Mouse (Mus musculus) gastrocnemius, postnatal 14 days (tissue): Measurements from ENCODE around the gene Ano9. TPM values are rescaled to one million over a fixed set of nuclear protein-coding genes. Genes with fewer than 3 reads are reported as not detected.

ENCODE experiments used
- DNase-seq: peaks from one replicate; pipeline ENCODE4 v3.0.0; 2021; ENCODE audit warnings: mixed read lengths
- intact Hi-C: fragments of 180-260 bp; cut with DNase I; formaldehyde crosslinking; loops from one replicate; pipeline ENCODE4 v1.15.1; 2025; ENCODE audit warnings: low total_unique reads
- total RNA-seq, 2 experiments: library from RNA; stranded (reverse); gene quantifications; 2 replicates each; pipeline ENCODE4 v1.2.3; 2021

Gene Ano9
- total RNA-seq, 2 experiments from 2014 or later = not detected

GRCm38 (mm10) chr7:141070058-141070862 is 47.3 kb downstream of the Ano9 start:
- intact Hi-C loops = no loop called here
- DNase-seq = peak; percentile 60

- no peak for DNase-seq
- intact Hi-C loops = no loop called here
These were observed 49.3 kb downstream of the Ano9 start for GRCm38 (mm10) chr7:141068351-141068750.

GRCm38 (mm10) chr7:141064576-141064975 is 53.0 kb downstream of the Ano9 start:
- intact Hi-C loops = no loop called here
- no peak for DNase-seq

GRCm38 (mm10) chr7:141064175-141064574 is 53.4 kb downstream of the Ano9 start:
- no peak for DNase-seq
- intact Hi-C loops = no loop called here

GRCm38 (mm10) chr7:141063353-141063752 is 54.3 kb downstream of the Ano9 start:
- intact Hi-C loops = no loop called here
- no peak for DNase-seq

- intact Hi-C loops = no loop called here
- no peak for DNase-seq
These were observed 55.1 kb downstream of the Ano9 start for GRCm38 (mm10) chr7:141062525-141062924.

- intact Hi-C loops = no loop called here
- DNase-seq = no peak
These were observed 56.3 kb downstream of the Ano9 start for GRCm38 (mm10) chr7:141061269-141061692.

- intact Hi-C loops = no loop called here
- peak; percentile 60 for DNase-seq
These were observed 57.0 kb downstream of the Ano9 start, which contains the start of gene B4galnt4 for GRCm38 (mm10) chr7:141060426-141061242. Gene B4galnt4, plus strand, starts transcription at chr7:141061104.

- no peak for DNase-seq
- intact Hi-C loops = no loop called here
These were observed 57.7 kb downstream of the Ano9 start for GRCm38 (mm10) chr7:141059929-141060328.

GRCm38 (mm10) chr7:141058601-141059341 is 58.8 kb downstream of the Ano9 start:
- no peak for DNase-seq
- intact Hi-C loops = no loop called here

- intact Hi-C loops = no loop called here
- DNase-seq = no peak
These were observed 60.1 kb downstream of the Ano9 start for GRCm38 (mm10) chr7:141057541-141057940.

- intact Hi-C loops = no loop called here
- no peak for DNase-seq
These were observed 60.6 kb downstream of the Ano9 start for GRCm38 (mm10) chr7:141056976-141057375.

GRCm38 (mm10) chr7:141055785-141056184 is 61.8 kb downstream of the Ano9 start:
- DNase-seq = no peak
- intact Hi-C loops = no loop called here

- DNase-seq = no peak
- intact Hi-C loops = loop anchor here (5.0 kb wide), 1 partner anchor 210 kb away; no protein-coding TSS in a partner anchor
These were observed 65.2 kb downstream of the Ano9 start for GRCm38 (mm10) chr7:141052421-141052820.

- no peak for DNase-seq
- intact Hi-C loops = loop anchor here (5.0 kb wide), 1 partner anchor 210 kb away; no protein-coding TSS in a partner anchor
These were observed 65.6 kb downstream of the Ano9 start for GRCm38 (mm10) chr7:141052016-141052415.

Other genes starting within 250 kb of the Ano9 start
- 10 to 100 TPM; 93.5 to 94.2 TPM for gene Psmd13, start 235.8 kb downstream of the Ano9 start, total RNA-seq
- 10 to 100 TPM; 19.5 to 24.7 TPM for gene Sirt3, start 235.5 kb downstream of the Ano9 start, total RNA-seq
- gene Cox8b, start 217.4 kb downstream of the Ano9 start, total RNA-seq = 1,000 to 10,000 TPM; 1,269 to 1,458 TPM
- gene Nlrp6, start 196.9 kb downstream of the Ano9 start, total RNA-seq = not detected
- gene Pgghg, start 176.4 kb downstream of the Ano9 start, total RNA-seq = 1 to 10 TPM; 6.7 to 6.9 TPM
- gene Ifitm5, start 167.5 kb downstream of the Ano9 start, total RNA-seq = not detected
- gene Gm45717, start 161.9 kb downstream of the Ano9 start, total RNA-seq = not detected
- 100 to 1,000 TPM in 1 of 2 experiments, 10 to 100 TPM in 1; 83.9 to 105 TPM for gene Ifitm2, start 161.8 kb downstream of the Ano9 start, total RNA-seq
- gene Ifitm1, start 150.6 kb downstream of the Ano9 start, total RNA-seq = 1 to 10 TPM; 1.3 to 1.4 TPM
- 10 to 100 TPM; 44.9 to 54.0 TPM for gene Ifitm3, start 107.0 kb downstream of the Ano9 start, total RNA-seq
- gene Ifitm6, start 99.9 kb downstream of the Ano9 start, total RNA-seq = not detected
- gene Gm17387, start 88.7 kb downstream of the Ano9 start, total RNA-seq = not detected
- under 1 TPM in 1 of 2 experiments, not detected in 1; 0.23 TPM for gene B4galnt4, start 56.7 kb downstream of the Ano9 start, total RNA-seq
- gene Pkp3, start 39.6 kb downstream of the Ano9 start, total RNA-seq = not detected
- gene Sigirr, start 17.2 kb downstream of the Ano9 start, total RNA-seq = 1 to 10 TPM; 2.8 to 3.2 TPM
- gene Ptdss2, start 4.6 kb upstream of the Ano9 start, total RNA-seq = 10 to 100 TPM; 15.5 to 21.9 TPM
- 10 to 100 TPM; 48.4 to 50.3 TPM for gene Rnh1, start 55.1 kb upstream of the Ano9 start, total RNA-seq
- 100 to 1,000 TPM; 193 to 209 TPM for gene Hras, start 76.2 kb upstream of the Ano9 start, total RNA-seq
- gene Lrrc56, start 76.4 kb upstream of the Ano9 start, total RNA-seq = 1 to 10 TPM; 2.2 to 2.4 TPM
- gene Lmntd2, start 96.3 kb upstream of the Ano9 start, total RNA-seq = not detected
- 1 to 10 TPM in 1 of 2 experiments, under 1 TPM in 1; 0.62 to 1.2 TPM for gene Rassf7, start 98.1 kb upstream of the Ano9 start, total RNA-seq
- 10 to 100 TPM; 23.2 to 24.4 TPM for gene Phrf1, start 111.0 kb upstream of the Ano9 start, total RNA-seq
- gene Irf7, start 148.7 kb upstream of the Ano9 start, total RNA-seq = 1 to 10 TPM in 1 of 2 experiments, under 1 TPM in 1; 0.82 to 1.1 TPM
- under 1 TPM; 0.44 to 0.59 TPM for gene Cdhr5, start 159.0 kb upstream of the Ano9 start, total RNA-seq
- 1 to 10 TPM in 1 of 2 experiments, under 1 TPM in 1; 0.92 to 1.0 TPM for gene Sct, start 161.3 kb upstream of the Ano9 start, total RNA-seq
- under 1 TPM; 0.31 to 0.33 TPM for gene Drd4, start 174.2 kb upstream of the Ano9 start, total RNA-seq
- 10 to 100 TPM; 15.5 to 18.9 TPM for gene Deaf1, start 209.9 kb upstream of the Ano9 start, total RNA-seq
- 10 to 100 TPM in 1 of 2 experiments, 1 to 10 TPM in 1; 9.1 to 11.1 TPM for gene Tmem80, start 209.9 kb upstream of the Ano9 start, total RNA-seq
- gene Eps8l2, start 221.1 kb upstream of the Ano9 start, total RNA-seq = 1 to 10 TPM; 1.8 to 3.3 TPM